Mouse (Mus musculus) E14TG2a.4 (cell line): ENCODE measurements around the gene Elmo1.

Experiments used
- CTCF ChIP-seq: conservative IDR thresholded peaks from 2 replicates; pipeline ENCODE4 v1.5.1; 2014; ENCODE audit warnings: low read length
- NANOG ChIP-seq: IDR thresholded peaks from 2 replicates; pipeline ENCODE4 v1.6.1; 2014; ENCODE audit warnings: borderline replicate concordance, low read length, mixed read lengths
- POU5F1 ChIP-seq: IDR thresholded peaks from 2 replicates; pipeline ENCODE4 v1.6.1; 2014; ENCODE audit warnings: low read length, borderline replicate concordance

GRCm38 (mm10) chr13:20076521-20076920 lies 13.9 kb upstream of the Elmo1 start:
- TF ChIP-seq CTCF = no peak
- TF ChIP-seq POU5F1 = no peak
- TF ChIP-seq NANOG = no peak
